Mouse (Mus musculus) small intestine, adult 2 months (tissue): Measurements from ENCODE around the gene Zfp579. TPM values are rescaled to one million over a fixed set of nuclear protein-coding genes. Genes with fewer than 3 reads are reported as not detected.
A peak's percentile ranks its signal among the peaks of the same experiment; 100 is the strongest.
"Not testable (repeated sequence)": the region's sequence is repeated elsewhere in the genome, so short reads cannot be mapped to it uniquely, and the experiment has no call there.

Experiments
- H3K27ac ChIP-seq: fragments of 200-500 bp; 2 replicates; pipeline ENCODE4 v1.5.1; 2012; ENCODE audit warnings: low read depth, low read length, control low read depth, inconsistent platforms; ENCODE audit not compliant: insufficient read depth
- H3K27me3 ChIP-seq: fragments of 200-500 bp; 2 replicates; pipeline ENCODE4 v1.6.1; 2012; ENCODE audit warnings: mild to moderate bottlenecking, moderate library complexity, low read length, inconsistent platforms; ENCODE audit not compliant: control insufficient read depth, insufficient read depth
- H3K36me3 ChIP-seq: fragments of 200-500 bp; 2 replicates; pipeline ENCODE4 v1.6.1; 2012; ENCODE audit warnings: mild to moderate bottlenecking, low read length, control low read depth, inconsistent platforms; ENCODE audit not compliant: control insufficient read depth, insufficient read depth
- H3K4me1 ChIP-seq: fragments of 200-500 bp; 2 replicates; pipeline ENCODE4 v1.6.1; 2012; ENCODE audit warnings: low read length, inconsistent platforms, mixed read lengths; ENCODE audit not compliant: control insufficient read depth, insufficient read depth, insufficient read length
- H3K4me3 ChIP-seq: fragments of 200-500 bp; 2 replicates; pipeline ENCODE4 v1.5.1; 2012; ENCODE audit warnings: low read depth, mild to moderate bottlenecking, control low read depth, inconsistent platforms, low read length, moderate library complexity
- CTCF ChIP-seq: fragments of 200-500 bp; IDR thresholded peaks from 2 replicates; pipeline ENCODE4 v1.5.1; 2012; ENCODE audit warnings: low read depth, mild to moderate bottlenecking, control low read depth, inconsistent platforms, low read length, moderate library complexity, mixed read lengths; ENCODE audit not compliant: insufficient replicate concordance, insufficient read length; ENCODE audit errors: extremely low read depth
- POLR2A ChIP-seq: fragments of 200-500 bp; IDR thresholded peaks from 2 replicates; pipeline ENCODE4 v1.6.1; 2012; ENCODE audit warnings: low read depth, mild to moderate bottlenecking, control low read depth, inconsistent platforms, low read length, moderate library complexity
- WGBS: fragments of 180-500 bp; shearing (Covaris S2); methylation state at CpG from one replicate; pipeline ENCODE4 v1.1.7; 2018; 5-methylcytosine and 5-hydroxymethylcytosine counted together
- polyA plus RNA-seq: library from polyadenylated mRNA; depleted of rRNA; stranded (reverse); fragments of >200 nt; gene quantifications from 2 replicates; pipeline ENCODE4 v1.2.3, GENCODE M21; 2012

Zfp579 gene
- polyA plus RNA-seq, 1 experiment, result 52.4 TPM

- peak overlapping the region; percentile 72 for H3K4me3 ChIP-seq
- no peaks in the 10 kb centered on the region for H3K27me3 ChIP-seq
- peaks cover 18% of the 10 kb centered on the region for H3K36me3 ChIP-seq
- 0% methylated on average over 15 of the region's 15 CpGs for WGBS
- TF ChIP-seq CTCF, result no peak
- TF ChIP-seq POLR2A, result no peak
- H3K27ac ChIP-seq, result peak overlapping the region; percentile 49
- H3K4me1 ChIP-seq, result peaks cover 4% of the 10 kb centered on the region; the same call in 1 of the 2 replicates
Measured at GRCm38 (mm10) chr7:5020685-5021084, 24.7 kb upstream of the Zfp579 start.

GRCm38 (mm10) chr7:5020000-5020681 is 24.2 kb upstream of the Zfp579 start, which contains the start of the genes Zfp865 and Ccdc106:
Gene Zfp865 (plus strand): TSS chr7:5020376.
Gene Ccdc106 (plus strand): TSS chr7:5020553.
- peaks cover 18% of the 10 kb centered on the region for H3K36me3 ChIP-seq
- peak within 1 kb of the TSS; percentile 72 for H3K4me3 ChIP-seq
- H3K27me3 ChIP-seq, result no peaks in the 10 kb centered on the region
- peaks cover 4% of the 10 kb centered on the region; the same call in 1 of the 2 replicates for H3K4me1 ChIP-seq
- H3K27ac ChIP-seq, result peak within 1 kb of the TSS; percentile 92
- WGBS, result under 1% methylated on average over 49 of the region's 49 CpGs
- TF ChIP-seq POLR2A (peak; percentile 83), CTCF (no peak)

- 12% methylated on average over 8 of the region's 8 CpGs for WGBS
- H3K4me3 ChIP-seq, result 0 out of 2 replicates have a peak overlapping the region, but pooled peaks have one; percentile 17
- peaks cover 18% of the 10 kb centered on the region for H3K36me3 ChIP-seq
- peak overlapping the region; percentile 92; the same call in 1 of the 2 replicates for H3K27ac ChIP-seq
- H3K27me3 ChIP-seq, H3K4me1 ChIP-seq: not testable (repeated sequence)
Measured at GRCm38 (mm10) chr7:5019576-5019975, 23.6 kb upstream of the Zfp579 start.

DNA sequence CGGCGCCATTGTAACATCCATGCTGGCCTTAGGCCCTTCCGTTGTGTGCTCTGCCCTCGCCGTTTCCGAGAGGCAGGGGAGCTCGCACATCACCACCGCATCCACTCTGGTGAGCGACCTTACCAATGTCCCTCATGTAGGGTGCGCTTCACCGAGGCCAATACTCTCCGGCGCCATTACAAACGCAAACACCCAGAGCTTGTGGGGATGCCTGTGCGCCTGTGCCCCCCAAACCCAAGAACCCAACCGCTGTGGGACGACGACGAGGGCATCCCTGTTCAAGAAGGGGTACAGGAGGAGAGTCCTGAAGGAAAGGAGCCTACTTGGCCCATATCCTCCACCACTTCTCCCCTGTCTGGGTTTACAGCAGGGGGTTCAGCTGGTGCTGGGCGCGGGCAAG is 22.0 kb upstream of the Zfp579 start:
- Histone ChIP-seq H3K36me3 (peaks cover 16% of the 10 kb centered on the region), H3K27me3 (no peaks in the 10 kb centered on the region), H3K27ac (no peak overlapping the region), H3K4me3 (no peak overlapping the region), H3K4me1 (peaks cover 4% of the 10 kb centered on the region; the same call in 1 of the 2 replicates)
- whole genome bisulfite sequencing, result 96% methylated on average over 21 of the region's 21 CpGs
- TF ChIP-seq CTCF (no peak), POLR2A (no peak)

DNA sequence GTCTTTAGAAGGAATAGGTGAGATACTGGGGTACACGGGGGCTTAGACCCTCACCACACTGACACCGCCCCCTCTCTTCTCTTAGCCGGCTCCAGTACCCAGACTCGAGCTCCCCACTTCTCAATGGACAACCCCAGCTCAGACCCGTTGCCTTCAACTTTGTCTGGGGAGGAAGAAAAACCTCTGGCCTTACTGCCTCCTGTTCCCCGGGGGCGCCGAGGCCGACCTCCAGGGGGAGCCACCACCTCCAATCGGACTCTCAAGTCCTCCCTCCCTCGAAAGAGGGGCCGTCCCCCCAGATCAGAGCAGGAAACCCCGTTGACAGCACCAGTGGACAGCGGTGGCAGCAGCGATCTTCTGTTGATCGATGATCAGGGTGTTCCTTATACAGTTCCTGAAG is 21.4 kb upstream of the Zfp579 start:
- TF ChIP-seq CTCF (no peak), POLR2A (no peak)
- Histone ChIP-seq H3K27ac (no peak overlapping the region), H3K4me1 (peaks cover 4% of the 10 kb centered on the region; the same call in 1 of the 2 replicates), H3K36me3 (peaks cover 18% of the 10 kb centered on the region), H3K27me3 (no peaks in the 10 kb centered on the region), H3K4me3 (no peak overlapping the region)
- WGBS, result 91% methylated on average over 16 of the region's 16 CpGs

- TF ChIP-seq CTCF, result no peak
- no peak for TF ChIP-seq POLR2A
- H3K27me3 ChIP-seq, result no peaks in the 10 kb centered on the region
- H3K27ac ChIP-seq, result no peak overlapping the region
- H3K4me1 ChIP-seq, result peaks cover 4% of the 10 kb centered on the region; the same call in 1 of the 2 replicates
- no peak overlapping the region for H3K4me3 ChIP-seq
- H3K36me3 ChIP-seq, result peaks cover 16% of the 10 kb centered on the region
- WGBS, result 96% methylated on average over 2 of the region's 2 CpGs
Measured at GRCm38 (mm10) chr7:5016920-5017319, 21.0 kb upstream of the Zfp579 start.

DNA sequence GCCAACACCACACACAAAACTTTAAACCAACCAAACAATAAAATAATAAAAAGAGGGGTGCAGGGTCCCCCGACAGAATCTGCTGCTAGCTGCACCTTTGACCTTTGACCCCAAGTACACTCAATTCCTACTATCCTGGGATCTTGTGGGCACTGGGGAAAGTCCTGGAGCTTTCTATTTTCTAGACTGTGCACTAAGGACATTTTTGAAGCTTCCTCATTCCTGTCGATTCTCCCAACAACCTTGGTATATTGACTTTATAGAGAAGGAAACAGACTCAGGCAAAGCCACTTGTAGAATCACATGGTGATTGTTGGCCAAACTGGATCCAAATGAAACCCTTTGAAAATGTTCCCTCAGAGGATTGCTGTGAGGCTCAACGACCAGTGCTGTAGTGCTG is 20.1 kb upstream of the Zfp579 start:
- Histone ChIP-seq H3K27ac (peak overlapping the region; percentile 96), H3K4me1 (peaks cover 4% of the 10 kb centered on the region; the same call in 1 of the 2 replicates), H3K4me3 (peak overlapping the region; percentile 98; the same call in 1 of the 2 replicates), H3K27me3 (no peaks in the 10 kb centered on the region), H3K36me3 (peaks cover 24% of the 10 kb centered on the region)
- TF ChIP-seq POLR2A (no peak), CTCF (no peak)
- 14% methylated on average over 3 of the region's 3 CpGs for WGBS
